Mouse (Mus musculus): ENCODE measurements at regions not wholly inside any gene's neighbourhood (a gene's known extent, or its start where the extent isn't known, plus 50 kb on each side); places are given as distances from the start of the nearest gene placed in this dataset.

- DNase-seq (ENCODE audit: low read depth, low spot score): no peak
Measured at GRCm38 (mm10) chr4:55701334-55701733, 169.1 kb upstream of the Klf4 start.

GRCm38 (mm10) chr4:55699917-55700316 lies 167.7 kb upstream of the Klf4 start:
- DNase-seq (ENCODE audit: low read depth, low spot score): no peak

DNA sequence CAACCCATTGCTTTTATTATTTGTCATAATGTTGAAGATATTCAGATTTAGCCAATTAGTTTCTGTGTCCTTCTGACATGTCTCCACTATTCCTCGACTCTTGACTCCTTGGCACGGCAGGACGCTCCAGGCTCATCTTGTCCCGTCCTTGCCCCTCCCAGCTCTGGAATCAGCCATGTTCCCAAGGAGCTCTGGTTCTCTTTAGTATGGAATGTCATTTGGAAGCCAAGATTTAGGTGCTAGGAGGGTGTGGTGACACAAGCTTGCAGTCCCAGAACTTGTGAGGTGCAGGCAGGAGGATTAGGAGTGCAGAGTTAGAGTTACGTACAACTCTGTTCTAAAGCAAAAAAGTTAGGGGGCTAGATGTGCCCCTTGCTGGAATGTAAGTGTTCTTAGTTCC lies 166.9 kb upstream of the Klf4 start:
- DNase-seq (ENCODE audit: low read depth, low spot score): no peak

GRCm38 (mm10) chr4:55697108-55697507 lies 164.8 kb upstream of the Klf4 start:
- DNase-seq (ENCODE audit: low read depth, low spot score): no peak

- no peak for DNase-seq (ENCODE audit: low read depth, low spot score)
Measured at GRCm38 (mm10) chr4:55696428-55696827, 164.2 kb upstream of the Klf4 start.

- DNase-seq (ENCODE audit: low read depth, low spot score): no peak
Measured at GRCm38 (mm10) chr4:55695246-55695645, 163.0 kb upstream of the Klf4 start.

GRCm38 (mm10) chr4:55689479-55689878 lies 157.2 kb upstream of the Klf4 start:
- DNase-seq (ENCODE audit: low read depth, low spot score): no peak

DNA sequence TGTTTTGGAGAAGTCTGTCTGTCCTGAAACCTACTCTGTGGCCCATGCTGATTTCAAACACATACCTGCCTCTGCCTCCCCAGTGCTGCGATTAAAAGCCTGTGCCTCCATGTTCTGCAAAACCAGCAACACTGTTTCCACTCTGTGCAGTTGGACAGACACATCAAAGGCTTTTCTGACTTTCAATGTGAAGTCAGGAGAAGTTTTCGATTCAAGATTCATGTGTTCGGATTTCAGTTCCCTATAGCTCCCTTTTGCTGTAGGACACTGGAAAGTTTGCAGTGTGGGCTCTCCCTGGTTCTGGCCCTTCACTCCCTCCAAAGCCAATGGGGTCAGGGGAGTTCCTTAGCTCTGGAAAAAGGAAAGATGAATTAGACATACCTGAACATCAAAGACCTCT lies 154.5 kb upstream of the Klf4 start:
- DNase-seq (ENCODE audit: low read depth, low spot score): no peak

DNA sequence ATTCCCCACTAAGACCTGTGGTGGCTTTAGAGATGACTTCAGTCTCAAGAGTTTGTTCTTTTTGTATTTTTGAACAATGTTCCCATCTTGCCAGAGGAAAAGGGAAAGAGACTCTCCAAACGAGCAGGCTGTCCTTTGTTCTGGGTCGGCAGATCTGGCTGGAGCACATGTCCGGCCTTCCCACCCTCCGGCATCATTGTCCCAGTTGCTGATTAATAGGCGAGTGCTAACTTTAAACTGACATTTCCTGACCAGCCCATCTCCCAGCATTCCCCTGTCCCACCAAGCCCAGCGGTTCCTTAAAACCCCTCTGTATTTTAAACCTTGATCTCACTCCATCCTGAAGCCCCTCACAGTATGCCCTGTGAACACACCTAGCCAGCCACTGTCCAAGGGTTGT lies 140.0 kb upstream of the Klf4 start:
- no peak for DNase-seq (ENCODE audit: low read depth, low spot score)

GRCm38 (mm10) chr4:55670258-55670657 lies 138.0 kb upstream of the Klf4 start:
- no peak for DNase-seq (ENCODE audit: low read depth, low spot score)

DNA sequence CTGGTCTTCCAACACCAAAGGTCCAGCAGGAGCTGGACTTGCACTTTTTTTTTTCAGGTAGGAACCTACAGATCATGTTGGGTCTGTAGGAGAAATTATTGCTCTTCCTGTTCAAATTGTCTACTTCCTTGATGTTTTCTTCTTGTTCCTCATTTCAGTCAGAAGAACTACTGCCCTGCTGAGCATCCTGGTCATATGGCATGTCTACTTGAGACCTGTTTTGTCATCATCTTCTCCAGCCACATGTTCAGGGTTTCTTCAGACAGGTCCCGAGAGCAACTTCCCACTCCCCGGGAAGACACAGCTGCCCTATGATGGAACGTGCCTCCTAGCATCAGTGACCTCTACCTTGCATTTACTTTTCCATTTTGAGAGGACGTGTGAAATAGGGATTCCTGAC lies 132.6 kb upstream of the Klf4 start:
- no peak for DNase-seq (ENCODE audit: low read depth, low spot score)

GRCm38 (mm10) chr4:55663856-55664255 lies 131.6 kb upstream of the Klf4 start:
- no peak for DNase-seq (ENCODE audit: low read depth, low spot score)

DNA sequence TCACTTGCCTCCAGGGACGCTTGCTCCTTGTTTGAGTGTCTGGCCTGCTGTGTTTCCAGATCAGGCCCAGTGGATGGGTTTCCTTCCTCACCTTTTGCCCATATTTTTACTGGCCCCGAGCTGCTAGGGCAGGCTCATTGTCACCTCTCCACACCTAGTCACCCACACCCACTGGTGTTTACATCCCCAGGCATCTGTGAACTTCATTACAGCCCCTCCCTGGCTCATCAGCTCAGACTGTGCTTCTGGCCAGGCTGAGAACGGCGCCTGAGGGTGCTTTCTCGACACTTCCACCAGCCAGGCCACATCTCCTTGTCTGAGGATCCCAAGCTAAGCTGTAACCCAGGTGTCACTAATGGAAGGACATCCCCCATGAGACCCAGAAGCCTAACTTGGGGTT lies 129.8 kb upstream of the Klf4 start:
- no peak for DNase-seq (ENCODE audit: low read depth, low spot score)

DNA sequence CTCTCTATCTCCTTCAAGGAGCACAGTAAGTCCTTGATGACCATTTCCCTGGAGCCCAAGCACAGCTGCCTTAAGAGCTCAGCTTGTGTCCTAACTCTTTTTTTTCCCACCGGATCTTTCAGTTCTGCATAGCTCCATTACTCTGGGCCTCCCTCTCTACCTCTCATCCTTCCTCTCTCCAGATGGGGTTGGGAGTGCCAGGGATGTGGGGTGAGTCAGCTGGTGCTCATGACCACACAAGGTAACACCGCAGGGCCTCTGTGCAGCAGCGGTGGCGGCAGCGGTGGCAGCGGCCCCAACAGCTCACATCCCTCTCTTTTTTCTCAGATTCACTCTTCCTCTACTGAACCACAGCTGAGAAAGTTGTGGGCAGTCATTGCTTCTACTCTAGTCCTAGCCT lies 126.6 kb upstream of the Klf4 start:
- DNase-seq (ENCODE audit: low read depth, low spot score): no peak

DNA sequence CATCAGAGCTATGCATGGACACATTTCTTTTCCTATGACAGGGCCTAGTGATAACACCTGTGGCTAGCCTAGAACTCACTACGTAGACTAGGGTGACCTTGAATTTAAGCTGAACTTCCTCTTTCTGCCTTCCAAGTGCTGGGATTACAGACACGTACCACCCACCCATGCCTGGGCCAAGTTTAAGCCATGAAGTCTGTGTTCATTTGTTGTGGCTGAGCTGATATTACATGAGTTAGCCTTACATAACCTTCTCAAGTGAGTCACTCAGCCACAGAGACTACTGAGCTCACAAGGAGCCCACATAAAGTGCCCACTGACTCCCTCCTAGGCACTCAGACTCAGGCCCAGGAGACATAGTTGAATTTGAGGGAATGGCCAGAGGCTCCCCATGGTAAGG lies 123.1 kb upstream of the Klf4 start:
- no peak for DNase-seq (ENCODE audit: low read depth, low spot score)

DNA sequence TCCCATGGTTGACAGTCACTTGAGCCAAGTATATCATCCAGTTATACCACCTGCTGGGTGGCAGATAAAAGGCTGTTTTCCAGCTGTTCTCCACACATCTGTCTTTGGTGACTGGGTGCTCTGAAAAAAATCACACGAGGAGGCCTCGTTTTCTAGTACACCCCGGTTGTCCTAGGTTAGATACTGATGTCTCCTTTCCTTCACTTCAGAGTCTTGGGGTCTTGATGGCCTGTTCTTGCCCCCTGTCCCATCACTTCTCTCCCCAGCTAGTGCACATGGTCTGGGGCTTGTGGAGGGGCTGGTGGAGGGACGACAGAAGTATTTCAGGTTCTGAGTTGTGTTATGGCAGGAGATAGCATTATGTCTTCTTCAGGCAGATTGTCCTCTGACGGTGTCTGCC lies 120.4 kb upstream of the Klf4 start:
- DNase-seq (ENCODE audit: low read depth, low spot score): no peak

DNA sequence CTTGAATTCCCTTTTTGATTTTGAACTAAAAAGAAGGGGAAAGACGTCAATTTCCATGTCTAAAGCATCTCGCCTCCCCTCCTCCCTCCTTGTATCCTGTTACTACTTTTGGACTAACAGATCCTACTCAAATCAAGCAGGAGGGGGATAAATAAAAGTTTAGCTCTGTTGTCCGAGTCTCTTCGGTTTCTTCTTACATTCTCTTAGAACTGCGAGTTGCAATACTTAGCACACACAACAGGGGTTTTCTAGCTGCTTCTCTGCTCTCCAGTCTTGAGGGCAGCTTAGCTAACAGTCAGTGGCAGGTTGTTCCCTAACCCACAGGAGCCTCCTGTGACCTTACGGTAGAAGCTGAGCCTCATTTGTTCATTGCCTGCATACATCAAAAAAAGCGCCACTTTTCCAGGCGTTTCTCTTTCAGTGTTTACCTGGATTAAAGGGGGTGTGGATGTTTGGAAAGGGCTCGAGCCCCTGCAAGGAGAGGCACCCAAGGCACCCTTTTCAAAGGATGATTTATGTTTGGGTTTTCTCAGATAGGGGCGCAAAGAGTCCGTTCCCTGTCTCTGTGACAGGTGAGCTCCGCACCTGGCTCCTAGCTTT lies 119.6 kb upstream of the Klf4 start:
- DNase-seq (ENCODE audit: low read depth, low spot score): no peak

DNA sequence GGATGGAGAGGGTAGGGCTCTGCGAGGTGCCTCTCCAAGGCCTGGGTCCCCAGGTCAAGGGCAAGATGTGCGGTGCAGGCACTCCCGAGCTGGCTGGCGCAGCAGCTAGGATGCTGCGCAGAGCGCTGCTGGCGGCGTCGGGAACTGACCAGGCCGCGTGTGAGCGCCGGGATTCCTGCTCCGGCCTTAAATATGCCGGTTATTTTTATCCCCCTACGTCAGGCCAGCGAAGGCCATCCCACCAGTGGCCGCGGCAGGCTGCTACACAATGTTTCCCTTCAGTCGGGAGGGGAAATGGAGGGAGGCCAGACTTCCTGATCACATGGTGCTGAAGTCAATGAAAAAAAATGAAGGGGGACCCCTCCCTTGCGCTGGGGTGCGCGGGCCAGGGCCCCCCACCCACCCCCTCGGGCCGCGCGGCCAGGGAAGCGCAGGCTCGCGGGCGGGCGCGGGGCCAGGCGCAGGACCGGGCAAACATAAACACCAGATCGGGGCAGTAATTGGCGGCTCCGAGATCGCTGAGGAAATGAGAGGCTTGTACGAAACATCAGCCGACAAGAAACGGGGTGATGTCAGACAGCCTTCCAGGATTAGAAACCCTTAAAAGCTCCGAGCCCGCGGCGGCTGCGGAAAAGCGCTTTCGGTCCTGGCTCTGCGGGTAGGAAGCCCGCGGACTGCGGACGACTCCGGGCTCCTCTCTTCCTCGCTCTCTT lies 118.9 kb upstream of the Klf4 start:
- peak; percentile 58 for DNase-seq (ENCODE audit: low read depth, low spot score)

DNA sequence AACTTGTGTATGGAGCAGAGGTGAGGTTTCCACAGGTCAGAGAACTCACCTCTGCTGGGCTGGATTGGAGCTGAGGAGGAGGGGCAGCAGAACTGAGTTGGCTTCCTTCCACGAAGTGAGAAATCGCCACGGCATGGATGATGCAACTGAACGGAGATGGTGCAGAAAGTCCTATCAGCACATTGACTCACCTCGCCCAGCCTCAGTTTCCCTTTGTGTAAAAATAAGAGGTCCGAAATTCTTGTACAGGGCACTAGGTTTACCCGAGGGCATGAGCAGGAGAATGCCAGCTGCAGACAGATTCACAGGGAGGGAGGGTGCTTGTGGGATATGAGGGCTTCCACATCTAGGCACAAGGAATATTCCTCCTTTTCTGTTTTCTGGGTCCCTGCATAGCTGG lies 117.9 kb upstream of the Klf4 start:
- DNase-seq (ENCODE audit: low read depth, low spot score): no peak

GRCm38 (mm10) chr4:55648376-55648775 lies 116.1 kb upstream of the Klf4 start:
- no peak for DNase-seq (ENCODE audit: low read depth, low spot score)

GRCm38 (mm10) chr4:55645432-55645831 lies 113.2 kb upstream of the Klf4 start:
- DNase-seq (ENCODE audit: low read depth, low spot score): no peak

DNA sequence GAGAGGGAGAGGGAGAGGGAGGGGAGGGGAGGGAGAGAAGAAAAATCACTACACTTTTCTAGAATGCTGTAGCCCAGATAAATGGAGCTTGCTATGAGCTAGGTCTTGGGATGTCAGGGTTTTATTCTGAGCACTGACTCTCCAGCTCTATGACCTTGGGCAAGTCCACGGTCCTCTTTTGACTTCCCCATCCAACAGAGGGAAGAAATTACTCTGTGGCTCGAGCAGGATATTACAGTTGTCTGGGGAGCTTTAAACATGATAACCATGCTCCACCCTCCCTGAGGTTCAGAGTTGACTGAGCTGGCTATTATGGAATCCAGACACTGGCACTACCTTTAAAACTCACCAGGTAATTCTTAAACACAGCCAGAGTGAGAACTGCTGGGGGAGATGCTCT lies 112.6 kb upstream of the Klf4 start:
- no peak for DNase-seq (ENCODE audit: low read depth, low spot score)

- DNase-seq (ENCODE audit: low read depth, low spot score): no peak
Measured at GRCm38 (mm10) chr4:55634946-55635511, 102.8 kb upstream of the Klf4 start.

Data from retina, postnatal 7 days (tissue).